Mouse (Mus musculus) limb, embryonic 15.5 days (tissue): ENCODE measurements around the gene Lancl1. TPM values are rescaled to one million over a fixed set of nuclear protein-coding genes. Genes with fewer than 3 reads are reported as not detected.
A peak's percentile ranks its signal among the peaks of the same experiment; 100 is the strongest.

Experiments used
- ATAC-seq: fragments of 200-750 bp; cut with Nextera tagmentation; 2 replicates; pipeline ENCODE4 v1.8.0; 2017; ENCODE audit warnings: low read depth, moderate TSS enrichment; ENCODE audit not compliant: insufficient number of reproducible peaks, low FRiP score, low TSS enrichment
- H3K27ac ChIP-seq: fragments of 300-500 bp; sonication (generic); 2 replicates; pipeline ENCODE4 v1.5.1; 2015; ENCODE audit warnings: moderate library complexity, mild to moderate bottlenecking, inconsistent platforms
- H3K27me3 ChIP-seq: fragments of 300-500 bp; sonication (generic); 2 replicates; pipeline ENCODE4 v1.6.1; 2015; ENCODE audit warnings: inconsistent platforms
- H3K36me3 ChIP-seq: fragments of 300-500 bp; sonication (generic); 2 replicates; pipeline ENCODE4 v1.6.1; 2015; ENCODE audit warnings: inconsistent platforms
- H3K4me1 ChIP-seq: fragments of 300-500 bp; sonication (generic); 2 replicates; pipeline ENCODE4 v1.6.1; 2015; ENCODE audit warnings: inconsistent platforms
- H3K4me2 ChIP-seq: fragments of 300-500 bp; sonication (generic); 2 replicates; pipeline ENCODE4 v1.6.1; 2015; ENCODE audit warnings: mild to moderate bottlenecking, inconsistent platforms
- H3K4me3 ChIP-seq: fragments of 300-500 bp; sonication (generic); 2 replicates; pipeline ENCODE4 v1.5.1; 2015; ENCODE audit warnings: mild to moderate bottlenecking, inconsistent platforms
- H3K9ac ChIP-seq: fragments of 300-500 bp; sonication (generic); 2 replicates; pipeline ENCODE4 v1.6.1; 2015; ENCODE audit warnings: inconsistent platforms
- H3K9me3 ChIP-seq: fragments of 300-500 bp; sonication (generic); 2 replicates; pipeline ENCODE4 v1.6.1; 2016; ENCODE audit warnings: inconsistent platforms
- WGBS: fragments of 180-500 bp; shearing (Covaris S2); methylation state at CpG from one replicate; pipeline ENCODE4 v1.1.7; 2015; 5-methylcytosine and 5-hydroxymethylcytosine counted together
- polyA plus RNA-seq: library from polyadenylated mRNA; unstranded; fragments of >200 nt; fragmentation: Nextera tagmentation; extraction: Ambion mirVana; gene quantifications from 2 replicates; pipeline ENCODE4 v1.2.1, GENCODE M21; 2015

Gene Lancl1
- polyA plus RNA-seq, result 130 and 137 TPM in 2 replicates

- Histone ChIP-seq H3K27me3 (no peaks in the 10 kb centered on the region), H3K4me3 (peak within 1 kb of the TSS; percentile 94), H3K9me3 (no peaks in the 10 kb centered on the region), H3K4me1 (peaks cover 9% of the 10 kb centered on the region), H3K9ac (peak within 1 kb of the TSS; percentile 80), H3K4me2 (peak within 1 kb of the TSS; percentile 58), H3K36me3 (peaks cover 25% of the 10 kb centered on the region), H3K27ac (peak within 1 kb of the TSS; percentile 58; the same call in 1 of the 2 replicates)
- ATAC-seq, result peak; percentile 86
- under 1% methylated on average over 35 of the region's 47 CpGs for WGBS
Measured at GRCm38 (mm10) chr1:67038246-67038987, at the start of gene Lancl1. Gene Lancl1 (minus strand): TSS chr1:67038872.

- Histone ChIP-seq H3K4me2 (no peak overlapping the region), H3K4me1 (no peaks in the 10 kb centered on the region), H3K9me3 (no peaks in the 10 kb centered on the region), H3K27me3 (no peaks in the 10 kb centered on the region), H3K9ac (no peak overlapping the region), H3K36me3 (no peaks in the 10 kb centered on the region), H3K4me3 (no peak overlapping the region), H3K27ac (no peak overlapping the region)
- 83% methylated on average over 7 of the region's 7 CpGs for WGBS
- ATAC-seq, result no peak
Measured at GRCm38 (mm10) chr1:67079146-67079545, 40.5 kb upstream of the Lancl1 start.

- H3K27me3 ChIP-seq, result no peaks in the 10 kb centered on the region
- H3K9me3 ChIP-seq, result no peaks in the 10 kb centered on the region
- H3K4me2 ChIP-seq, result no peak overlapping the region
- H3K4me3 ChIP-seq, result no peak overlapping the region
- H3K9ac ChIP-seq, result no peak overlapping the region
- H3K27ac ChIP-seq, result no peak overlapping the region
- WGBS, result 72% methylated on average over 2 of the region's 2 CpGs
- no peaks in the 10 kb centered on the region for H3K4me1 ChIP-seq
- ATAC-seq, result no peak
- H3K36me3 ChIP-seq, result no peaks in the 10 kb centered on the region
Measured at GRCm38 (mm10) chr1:67078666-67079065, 40.0 kb upstream of the Lancl1 start.

GRCm38 (mm10) chr1:67077739-67078138 is 39.1 kb upstream of the Lancl1 start:
- no peak for ATAC-seq

GRCm38 (mm10) chr1:67067561-67067960 is 28.9 kb upstream of the Lancl1 start:
- Histone ChIP-seq H3K27me3 (no peaks in the 10 kb centered on the region), H3K4me2 (no peak overlapping the region), H3K4me3 (no peak overlapping the region), H3K9me3 (no peaks in the 10 kb centered on the region), H3K4me1 (no peaks in the 10 kb centered on the region), H3K27ac (no peak overlapping the region), H3K36me3 (no peaks in the 10 kb centered on the region), H3K9ac (no peak overlapping the region)
- no peak for ATAC-seq
- WGBS, result 71% methylated on average over 1 of the region's 1 CpGs

More at GRCm38 (mm10) chr1:67077739-67078138, 39.1 kb upstream of the Lancl1 start:
- Histone ChIP-seq H3K9me3 (no peaks in the 10 kb centered on the region), H3K4me1 (no peaks in the 10 kb centered on the region), H3K27me3 (no peaks in the 10 kb centered on the region), H3K4me2 (no peak overlapping the region), H3K36me3 (no peaks in the 10 kb centered on the region), H3K4me3 (no peak overlapping the region), H3K27ac (no peak overlapping the region), H3K9ac (no peak overlapping the region)
- 53% methylated on average over 2 of the region's 2 CpGs for WGBS

- Histone ChIP-seq H3K36me3 (no peaks in the 10 kb centered on the region), H3K9me3 (no peaks in the 10 kb centered on the region), H3K9ac (no peak overlapping the region), H3K4me2 (no peak overlapping the region), H3K27ac (no peak overlapping the region), H3K4me3 (no peak overlapping the region), H3K27me3 (no peaks in the 10 kb centered on the region), H3K4me1 (no peaks in the 10 kb centered on the region)
- 78% methylated on average over 9 of the region's 9 CpGs for WGBS
- no peak for ATAC-seq
Measured at GRCm38 (mm10) chr1:67065347-67066270, 26.9 kb upstream of the Lancl1 start.

- H3K9ac ChIP-seq, result no peak overlapping the region
- no peaks in the 10 kb centered on the region for H3K27me3 ChIP-seq
- H3K4me1 ChIP-seq, result no peaks in the 10 kb centered on the region
- no peak for ATAC-seq
- no peak overlapping the region for H3K27ac ChIP-seq
- H3K9me3 ChIP-seq, result no peaks in the 10 kb centered on the region
- no peaks in the 10 kb centered on the region for H3K36me3 ChIP-seq
- WGBS, result 6% methylated on average over 7 of the region's 7 CpGs
- no peak overlapping the region for H3K4me2 ChIP-seq
- no peak overlapping the region for H3K4me3 ChIP-seq
Measured at GRCm38 (mm10) chr1:67061456-67062085, 22.9 kb upstream of the Lancl1 start.

- Histone ChIP-seq H3K4me1 (no peaks in the 10 kb centered on the region), H3K4me2 (no peak overlapping the region), H3K4me3 (no peak overlapping the region), H3K36me3 (no peaks in the 10 kb centered on the region), H3K9ac (no peak overlapping the region), H3K9me3 (no peaks in the 10 kb centered on the region), H3K27me3 (no peaks in the 10 kb centered on the region), H3K27ac (no peak overlapping the region)
- whole genome bisulfite sequencing, result 76% methylated on average over 7 of the region's 7 CpGs
- no peak for ATAC-seq
Measured at GRCm38 (mm10) chr1:67055816-67056215, 17.1 kb upstream of the Lancl1 start.

- no peak overlapping the region for H3K9ac ChIP-seq
- no peaks in the 10 kb centered on the region for H3K27me3 ChIP-seq
- no peak overlapping the region for H3K4me3 ChIP-seq
- WGBS, result 34% methylated on average over 4 of the region's 4 CpGs
- no peak for ATAC-seq
- H3K9me3 ChIP-seq, result no peaks in the 10 kb centered on the region
- H3K4me2 ChIP-seq, result no peak overlapping the region
- H3K36me3 ChIP-seq, result no peaks in the 10 kb centered on the region
- no peak overlapping the region for H3K27ac ChIP-seq
- H3K4me1 ChIP-seq, result peaks cover 4% of the 10 kb centered on the region; the same call in 1 of the 2 replicates
Measured at GRCm38 (mm10) chr1:67052721-67053120, 14.0 kb upstream of the Lancl1 start.

- Histone ChIP-seq H3K4me3 (no peak overlapping the region), H3K27ac (peak overlapping the region; percentile 47; the same call in 1 of the 2 replicates), H3K27me3 (no peaks in the 10 kb centered on the region), H3K4me1 (peaks cover 20% of the 10 kb centered on the region; the same call in 1 of the 2 replicates), H3K9ac (no peak overlapping the region), H3K4me2 (no peak overlapping the region), H3K9me3 (no peaks in the 10 kb centered on the region), H3K36me3 (no peaks in the 10 kb centered on the region)
- ATAC-seq, result peak; percentile 46; the same call in 1 of the 2 replicates
- WGBS, result 40% methylated on average over 1 of the region's 1 CpGs
Measured at GRCm38 (mm10) chr1:67049600-67049999, 10.9 kb upstream of the Lancl1 start.

GRCm38 (mm10) chr1:67048696-67049095 is 10.0 kb upstream of the Lancl1 start:
- no peak for ATAC-seq
- Histone ChIP-seq H3K4me1 (peaks cover 20% of the 10 kb centered on the region; the same call in 1 of the 2 replicates), H3K9me3 (no peaks in the 10 kb centered on the region), H3K36me3 (no peaks in the 10 kb centered on the region), H3K4me2 (no peak overlapping the region), H3K27ac (no peak overlapping the region), H3K9ac (no peak overlapping the region), H3K4me3 (no peak overlapping the region), H3K27me3 (no peaks in the 10 kb centered on the region)
- 67% methylated on average over 4 of the region's 4 CpGs for WGBS
